Mouse (Mus musculus): ENCODE measurements around the gene Speer2. TPM values are rescaled to one million over a fixed set of nuclear protein-coding genes. Genes with fewer than 3 reads are reported as not detected.

Speer2 gene
- not detected for total RNA-seq (2021)
- not detected in 2 replicates for polyA plus RNA-seq (2012; rRNA removed)
- long read RNA-seq, result 0 reads

- DNase-seq, result no peak
These were observed at the start of gene Speer2 for GRCm38 (mm10) chr16:69863644-69864043. Speer2 (minus strand) TSS chr16:69863744.

GRCm38 (mm10) chr16:69904303-69904702 is 40.8 kb upstream of the Speer2 start:
- no peak for DNase-seq

GRCm38 (mm10) chr16:69880712-69881111 is 17.2 kb upstream of the Speer2 start:
- DNase-seq, result no peak

GRCm38 (mm10) chr16:69836628-69837027 is 26.9 kb downstream of the Speer2 start:
- no peak for DNase-seq

GRCm38 (mm10) chr16:69813652-69814051 is 49.9 kb downstream of the Speer2 start:
- DNase-seq, result no peak
